Mouse (Mus musculus): ENCODE results near the gene Mybbp1a. TPM values are rescaled to one million over a fixed set of nuclear protein-coding genes. Genes with fewer than 3 reads are reported as not detected.
"Not testable (repeated sequence)": the region's sequence is repeated elsewhere in the genome, so short reads cannot be mapped to it uniquely, and the experiment has no call there.

The Mybbp1a gene
- polyA plus RNA-seq, 1 experiment from 2014 or later, result 141 TPM

GRCm38 (mm10) chr11:72435694-72436045 is 5.5 kb upstream of the Mybbp1a start:
- ATAC-seq, result peak; percentile 42
- Histone ChIP-seq H3K9ac (ENCODE audit: low read depth, low read length) (peak overlapping the region; percentile 57), H3K9me3 (ENCODE audit: control insufficient read depth, low read length) (no peaks in the 10 kb centered on the region), H3K4me2 (ENCODE audit: low read depth, low read length) (peak overlapping the region; percentile 44), H3K27ac (ENCODE audit: low read length) (peak overlapping the region; percentile 93), H3K4me1 (ENCODE audit: control insufficient read depth, insufficient read depth, low read length) (peaks cover 20% of the 10 kb centered on the region), H3K4me3 (ENCODE audit: low read length) (peak overlapping the region; percentile 41), H3K27me3 (replicated peaks; ENCODE audit: control insufficient read depth, insufficient read depth, low read length) (no peaks in the 10 kb centered on the region), H3K36me3 (ENCODE audit: control insufficient read depth, insufficient read depth, low read length) (no peaks in the 10 kb centered on the region)
- 51% methylated on average over 2 of the region's 2 CpGs for WGBS

- peaks cover 20% of the 10 kb centered on the region for H3K4me1 ChIP-seq (ENCODE audit: control insufficient read depth, insufficient read depth, low read length)
- H3K4me3 ChIP-seq (ENCODE audit: low read length), result peak overlapping the region; percentile 41; the same call in 1 of the 2 replicates
- H3K9me3 ChIP-seq (ENCODE audit: control insufficient read depth, low read length), result no peaks in the 10 kb centered on the region
- H3K36me3 ChIP-seq (ENCODE audit: control insufficient read depth, insufficient read depth, low read length), result no peaks in the 10 kb centered on the region
- H3K4me2 ChIP-seq (ENCODE audit: low read depth, low read length), result peak overlapping the region; percentile 44
- ATAC-seq, result no peak
- peak overlapping the region; percentile 57 for H3K9ac ChIP-seq (ENCODE audit: low read depth, low read length)
- no peak overlapping the region for H3K27ac ChIP-seq (ENCODE audit: low read length)
- WGBS, result 71% methylated on average over 5 of the region's 5 CpGs
- no peaks in the 10 kb centered on the region for H3K27me3 ChIP-seq (replicated peaks; ENCODE audit: control insufficient read depth, insufficient read depth, low read length)
Observed at GRCm38 (mm10) chr11:72436271-72436670, 4.9 kb upstream of the Mybbp1a start.

- H3K36me3 ChIP-seq (ENCODE audit: control insufficient read depth, insufficient read depth, low read length), result no peaks in the 10 kb centered on the region
- peak overlapping the region; percentile 44; the same call in 1 of the 2 replicates for H3K4me2 ChIP-seq (ENCODE audit: low read depth, low read length)
- H3K27me3 ChIP-seq (replicated peaks; ENCODE audit: control insufficient read depth, insufficient read depth, low read length), result no peaks in the 10 kb centered on the region
- peak overlapping the region; percentile 57 for H3K9ac ChIP-seq (ENCODE audit: low read depth, low read length)
- 88% methylated on average over 16 of the region's 16 CpGs for WGBS
- no peak overlapping the region for H3K27ac ChIP-seq (ENCODE audit: low read length)
- no peak for ATAC-seq
- H3K9me3 ChIP-seq (ENCODE audit: control insufficient read depth, low read length), result no peaks in the 10 kb centered on the region
- no peak overlapping the region; the same call in 1 of the 2 replicates for H3K4me3 ChIP-seq (ENCODE audit: low read length)
- peaks cover 20% of the 10 kb centered on the region for H3K4me1 ChIP-seq (ENCODE audit: control insufficient read depth, insufficient read depth, low read length)
Observed at GRCm38 (mm10) chr11:72436756-72437650, 4.2 kb upstream of the Mybbp1a start.

GRCm38 (mm10) chr11:72438411-72438810 is 2.7 kb upstream of the Mybbp1a start:
- no peak for ATAC-seq
- Histone ChIP-seq H3K9me3 (ENCODE audit: control insufficient read depth, low read length) (no peaks in the 10 kb centered on the region), H3K4me2 (ENCODE audit: low read depth, low read length) (no peak overlapping the region), H3K36me3 (ENCODE audit: control insufficient read depth, insufficient read depth, low read length) (0 out of 2 replicates have a peak, but pooled peaks cover 1% of the 10 kb centered on the region), H3K4me3 (ENCODE audit: low read length) (no peak overlapping the region), H3K9ac (ENCODE audit: low read depth, low read length) (no peak overlapping the region), H3K27me3 (replicated peaks; ENCODE audit: control insufficient read depth, insufficient read depth, low read length) (no peaks in the 10 kb centered on the region), H3K4me1 (ENCODE audit: control insufficient read depth, insufficient read depth, low read length) (peaks cover 27% of the 10 kb centered on the region), H3K27ac (ENCODE audit: low read length) (no peak overlapping the region)
- 61% methylated on average over 4 of the region's 4 CpGs for WGBS

- Histone ChIP-seq H3K27ac (ENCODE audit: low read length) (peak overlapping the region; percentile 89), H3K4me1 (ENCODE audit: control insufficient read depth, insufficient read depth, low read length) (peaks cover 19% of the 10 kb centered on the region), H3K4me2 (ENCODE audit: low read depth, low read length) (peak overlapping the region; percentile 69), H3K9ac (ENCODE audit: low read depth, low read length) (peak overlapping the region; percentile 90), H3K4me3 (ENCODE audit: low read length) (peak overlapping the region; percentile 98), H3K36me3 (ENCODE audit: control insufficient read depth, insufficient read depth, low read length) (peaks cover 21% of the 10 kb centered on the region)
- H3K9me3 ChIP-seq (ENCODE audit: control insufficient read depth, low read length); H3K27me3 ChIP-seq (replicated peaks; ENCODE audit: control insufficient read depth, insufficient read depth, low read length): not testable (repeated sequence)
- ATAC-seq, result peak; percentile 15; the same call in 1 of the 2 replicates
- 40% methylated on average over 6 of the region's 6 CpGs for WGBS
Observed at GRCm38 (mm10) chr11:72440597-72440964, 574 bp upstream of the Mybbp1a start.

- no peaks in the 10 kb centered on the region for H3K9me3 ChIP-seq (ENCODE audit: control insufficient read depth, low read length)
- no peak overlapping the region for H3K4me3 ChIP-seq (ENCODE audit: low read length)
- H3K4me2 ChIP-seq (ENCODE audit: low read depth, low read length), result no peak overlapping the region
- H3K36me3 ChIP-seq (ENCODE audit: control insufficient read depth, insufficient read depth, low read length), result peaks cover 64% of the 10 kb centered on the region
- peaks cover 7% of the 10 kb centered on the region; the same call in 1 of the 2 replicates for H3K4me1 ChIP-seq (ENCODE audit: control insufficient read depth, insufficient read depth, low read length)
- 87% methylated on average over 6 of the region's 6 CpGs for WGBS
- H3K27me3 ChIP-seq (replicated peaks; ENCODE audit: control insufficient read depth, insufficient read depth, low read length), result no peaks in the 10 kb centered on the region
- ATAC-seq, result no peak
- no peak overlapping the region for H3K9ac ChIP-seq (ENCODE audit: low read depth, low read length)
- H3K27ac ChIP-seq (ENCODE audit: low read length), result no peak overlapping the region
Observed at GRCm38 (mm10) chr11:72446311-72447105, 5.4 kb downstream of the Mybbp1a start.

- H3K27me3 ChIP-seq (replicated peaks; ENCODE audit: control insufficient read depth, insufficient read depth, low read length), result no peaks in the 10 kb centered on the region
- H3K27ac ChIP-seq (ENCODE audit: low read length), result no peak overlapping the region
- no peak overlapping the region for H3K4me3 ChIP-seq (ENCODE audit: low read length)
- no peak for ATAC-seq
- no peaks in the 10 kb centered on the region for H3K9me3 ChIP-seq (ENCODE audit: control insufficient read depth, low read length)
- H3K4me1 ChIP-seq (ENCODE audit: control insufficient read depth, insufficient read depth, low read length), result peaks cover 2% of the 10 kb centered on the region; the same call in 1 of the 2 replicates
- H3K9ac ChIP-seq (ENCODE audit: low read depth, low read length), result no peak overlapping the region
- no peak overlapping the region for H3K4me2 ChIP-seq (ENCODE audit: low read depth, low read length)
- peaks cover 68% of the 10 kb centered on the region for H3K36me3 ChIP-seq (ENCODE audit: control insufficient read depth, insufficient read depth, low read length)
- WGBS, result 78% methylated on average over 8 of the region's 8 CpGs
Observed at GRCm38 (mm10) chr11:72447475-72447874, 6.3 kb downstream of the Mybbp1a start.

- H3K9me3 ChIP-seq (ENCODE audit: control insufficient read depth, low read length), result no peaks in the 10 kb centered on the region
- H3K4me1 ChIP-seq (ENCODE audit: control insufficient read depth, insufficient read depth, low read length), result peaks cover 3% of the 10 kb centered on the region; the same call in 1 of the 2 replicates
- no peak for ATAC-seq
- no peak overlapping the region for H3K4me3 ChIP-seq (ENCODE audit: low read length)
- 83% methylated on average over 3 of the region's 3 CpGs for WGBS
- no peak overlapping the region for H3K4me2 ChIP-seq (ENCODE audit: low read depth, low read length)
- H3K27ac ChIP-seq (ENCODE audit: low read length), result no peak overlapping the region
- no peaks in the 10 kb centered on the region for H3K27me3 ChIP-seq (replicated peaks; ENCODE audit: control insufficient read depth, insufficient read depth, low read length)
- no peak overlapping the region for H3K9ac ChIP-seq (ENCODE audit: low read depth, low read length)
- H3K36me3 ChIP-seq (ENCODE audit: control insufficient read depth, insufficient read depth, low read length), result peaks cover 35% of the 10 kb centered on the region
Observed at GRCm38 (mm10) chr11:72452140-72452665, 11.0 kb downstream of the Mybbp1a start.
